Mouse (Mus musculus) gastrocnemius, adult 2 months (tissue): Measurements from ENCODE around the gene Gm43552. TPM values are rescaled to one million over a fixed set of nuclear protein-coding genes. Genes with fewer than 3 reads are reported as not detected.

ENCODE experiments used
- DNase-seq: peaks from one replicate; pipeline ENCODE4 v3.0.0; 2022
- H3K27ac ChIP-seq: fragments of 200-600 bp; 2 replicates; pipeline ENCODE4 v1.8.1; 2022; ENCODE audit warnings: mild to moderate bottlenecking
- H3K4me3 ChIP-seq: fragments of 200-600 bp; 2 replicates; pipeline ENCODE4 v1.8.1; 2022; ENCODE audit warnings: mild to moderate bottlenecking, moderate library complexity
- CTCF ChIP-seq: fragments of 200-600 bp; IDR thresholded peaks from 2 replicates; pipeline ENCODE4 v1.8.1; 2022; ENCODE audit warnings: antibody characterized with exemption, mild to moderate bottlenecking, moderate library complexity
- intact Hi-C: fragments of 180-260 bp; cut with DNase I; formaldehyde crosslinking; loops from one replicate; pipeline ENCODE4 v1.15.1; 2025
- total RNA-seq, 2 experiments: library from RNA; stranded (reverse); gene quantifications; 2 replicates each; pipeline ENCODE4 v1.2.3; 2021

The Gm43552 gene
- total RNA-seq, 2 experiments from 2014 or later: not detected

- Histone ChIP-seq H3K27ac (no peak overlapping the region), H3K4me3 (no peak overlapping the region)
- intact Hi-C loops: no loop called here
- no peak for DNase-seq
- no peak for TF ChIP-seq CTCF
Measured at GRCm38 (mm10) chr5:65422803-65423202, 69.8 kb downstream of the Gm43552 start.

DNA sequence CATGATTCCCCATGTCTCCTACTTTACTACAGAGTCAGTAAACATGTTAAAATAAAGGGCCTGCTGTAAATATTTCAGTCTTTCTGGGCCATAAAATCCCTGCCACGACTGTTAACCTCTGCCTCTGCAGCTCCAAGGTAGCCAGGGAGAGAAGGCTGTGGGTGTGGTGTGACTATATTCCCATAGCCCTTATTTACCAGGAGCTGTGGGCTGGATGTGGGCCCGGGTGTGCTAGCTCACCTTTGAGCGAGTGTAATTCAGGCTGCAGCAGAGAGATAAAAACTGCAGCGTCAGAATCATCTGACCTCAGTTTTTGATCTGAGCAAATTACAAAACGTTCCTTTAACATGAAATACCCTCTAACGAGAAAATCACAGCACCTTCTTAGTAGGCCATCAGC is 71.8 kb downstream of the Gm43552 start:
- intact Hi-C loops: no loop called here

DNA sequence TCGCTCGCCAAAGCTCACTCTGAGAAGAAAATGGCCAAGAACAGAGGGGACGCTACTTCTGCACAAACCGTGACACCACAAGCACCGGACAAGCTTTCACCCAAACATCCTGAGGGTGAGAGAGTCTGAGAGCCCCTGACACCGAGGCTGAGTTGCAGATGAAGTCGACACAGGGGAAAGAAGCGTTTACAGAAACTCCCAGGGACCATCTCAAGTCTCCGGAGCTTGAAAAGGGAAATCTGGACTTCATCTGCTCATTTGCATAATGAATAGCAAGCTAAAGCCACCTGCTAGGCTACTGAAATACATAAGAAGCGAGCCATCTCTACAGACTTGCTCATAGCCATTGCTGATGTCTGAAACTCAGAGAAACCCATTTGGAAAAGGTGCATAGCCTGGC is 73.5 kb downstream of the Gm43552 start:
- H3K27ac ChIP-seq: no peak overlapping the region
- TF ChIP-seq CTCF: no peak
- intact Hi-C loops: no loop called here

More for the DNA sequence above, 71.8 kb downstream of the Gm43552 start:
- no peak overlapping the region for H3K4me3 ChIP-seq
- H3K27ac ChIP-seq: no peak overlapping the region
- TF ChIP-seq CTCF: no peak
- DNase-seq: no peak

GRCm38 (mm10) chr5:65415653-65416458 is 76.8 kb downstream of the Gm43552 start:
- DNase-seq: no peak
- Histone ChIP-seq H3K4me3 (no peak overlapping the region), H3K27ac (no peak overlapping the region)
- no peak for TF ChIP-seq CTCF
- intact Hi-C loops: no loop called here

More for the DNA sequence above, 73.5 kb downstream of the Gm43552 start:
- no peak for DNase-seq
- no peak overlapping the region for H3K4me3 ChIP-seq

- intact Hi-C loops: loop anchor here (10.0 kb wide), 1 partner anchor 227 kb away; no protein-coding TSS in a partner anchor
- Histone ChIP-seq H3K4me3 (no peak overlapping the region), H3K27ac (no peak overlapping the region)
- TF ChIP-seq CTCF: no peak
- no peak for DNase-seq
Measured at GRCm38 (mm10) chr5:65407989-65408388, 84.6 kb downstream of the Gm43552 start.

- TF ChIP-seq CTCF: peak; percentile 99; the same call in 1 of the 2 replicates
- Histone ChIP-seq H3K27ac (peak overlapping the region; percentile 60), H3K4me3 (no peak overlapping the region)
- intact Hi-C loops: loop anchor here (1.0 to 10.0 kb wide), 3 partner anchors 136 to 295 kb away; partner anchors contain the start of genes Smim14 and Ube2k
- peak; percentile 84 for DNase-seq
Measured at GRCm38 (mm10) chr5:65401251-65401994, 91.2 kb downstream of the Gm43552 start.

DNA sequence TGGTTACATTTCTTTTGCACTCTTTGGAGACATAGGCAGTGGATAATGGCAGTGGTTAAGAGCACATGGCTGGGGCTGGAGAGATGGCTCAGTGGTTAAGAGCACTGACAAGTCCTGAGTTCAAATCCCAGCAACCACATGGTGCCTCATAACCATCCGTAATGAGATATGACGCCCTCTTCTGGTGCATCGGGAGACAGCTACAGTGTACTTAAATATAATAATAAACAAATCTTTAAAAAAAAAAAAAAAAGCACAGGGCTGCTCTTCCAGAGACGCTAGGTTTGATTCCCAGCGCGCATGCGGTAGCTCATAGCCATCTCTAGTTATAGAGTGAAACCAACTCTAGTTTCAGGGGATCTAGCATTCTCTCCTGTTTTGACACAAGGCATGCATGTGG is 98.2 kb downstream of the Gm43552 start:
- TF ChIP-seq CTCF: no peak
- no peak for DNase-seq
- intact Hi-C loops: loop anchor here (5.0 kb wide), 1 partner anchor 98 kb away; the partner anchor contains the start of gene Gm43552
- Histone ChIP-seq H3K27ac (no peak overlapping the region), H3K4me3 (no peak overlapping the region)

GRCm38 (mm10) chr5:65391753-65392152 is 100.9 kb downstream of the Gm43552 start:
- TF ChIP-seq CTCF: no peak
- DNase-seq: no peak
- intact Hi-C loops: loop anchor here (1.0 to 5.0 kb wide), 2 partner anchors 56 to 101 kb away; partner anchors contain the start of genes Gm43552 and Rfc1
- H3K27ac ChIP-seq: peak overlapping the region; percentile 96
- peak overlapping the region; percentile 93 for H3K4me3 ChIP-seq

- H3K4me3 ChIP-seq: peak within 1 kb of the TSS; percentile 93
- intact Hi-C loops: loop anchor here (1.0 to 5.0 kb wide), 2 partner anchors 56 to 101 kb away; partner anchors contain the start of genes Gm43552 and Rfc1
- peak within 1 kb of the TSS; percentile 96 for H3K27ac ChIP-seq
Measured at GRCm38 (mm10) chr5:65390648-65391644, 101.7 kb downstream of the Gm43552 start, which contains the start of the genes Rpl9 and Lias. Rpl9 (minus strand) TSS chr5:65391444. Lias (plus strand) TSS chr5:65391497.

GRCm38 (mm10) chr5:65387008-65387867 is 105.4 kb downstream of the Gm43552 start:
- no peak for DNase-seq
- no peak overlapping the region for H3K27ac ChIP-seq
- H3K4me3 ChIP-seq: no peak overlapping the region
- intact Hi-C loops: no loop called here
- no peak for TF ChIP-seq CTCF

More at GRCm38 (mm10) chr5:65390648-65391644, 101.7 kb downstream of the Gm43552 start, which contains the start of the genes Rpl9 and Lias:
- DNase-seq: peak; percentile 99
- no peak for TF ChIP-seq CTCF

GRCm38 (mm10) chr5:65385704-65386103 is 106.9 kb downstream of the Gm43552 start:
- H3K27ac ChIP-seq: no peak overlapping the region
- H3K4me3 ChIP-seq: no peak overlapping the region
- no peak for TF ChIP-seq CTCF
- intact Hi-C loops: no loop called here
- no peak for DNase-seq

Other genes starting within 250 kb of the Gm43552 start
- 10 to 100 TPM; 26.3 to 27.7 TPM for gene Rfc1, start 157.2 kb downstream of the Gm43552 start, total RNA-seq
- gene Klb, start 144.5 kb downstream of the Gm43552 start, total RNA-seq: under 1 TPM in 1 of 2 experiments, not detected in 1; 0.20 TPM
- 100 to 1,000 TPM; 502 to 606 TPM for gene Rpl9, start 101.4 kb downstream of the Gm43552 start, total RNA-seq
- 10 to 100 TPM; 38.8 to 41.3 TPM for gene Lias, start 101.3 kb downstream of the Gm43552 start, total RNA-seq
- gene Ugdh, start 56.9 kb downstream of the Gm43552 start, total RNA-seq: 10 to 100 TPM in 1 of 2 experiments, 1 to 10 TPM in 1; 5.8 to 12.0 TPM
- gene Smim14, start 44.4 kb upstream of the Gm43552 start, total RNA-seq: 10 to 100 TPM; 39.2 to 41.7 TPM
- 10 to 100 TPM; 62.1 to 65.9 TPM for gene Ube2k, start 44.4 kb upstream of the Gm43552 start, total RNA-seq
- gene Pds5a, start 205.4 kb upstream of the Gm43552 start, total RNA-seq: 10 to 100 TPM; 46.7 to 49.0 TPM